Mouse (Mus musculus): Measurements from ENCODE around the gene Piwil1.
"Not testable (repeated sequence)": the region's sequence is repeated elsewhere in the genome, so short reads cannot be mapped to it uniquely, and the experiment has no call there.

Gene Piwil1

GRCm38 (mm10) chr5:128711847-128712246 is 9.5 kb downstream of the Piwil1 start:
- no peak for DNase-seq (ENCODE audit: low spot score)

DNA sequence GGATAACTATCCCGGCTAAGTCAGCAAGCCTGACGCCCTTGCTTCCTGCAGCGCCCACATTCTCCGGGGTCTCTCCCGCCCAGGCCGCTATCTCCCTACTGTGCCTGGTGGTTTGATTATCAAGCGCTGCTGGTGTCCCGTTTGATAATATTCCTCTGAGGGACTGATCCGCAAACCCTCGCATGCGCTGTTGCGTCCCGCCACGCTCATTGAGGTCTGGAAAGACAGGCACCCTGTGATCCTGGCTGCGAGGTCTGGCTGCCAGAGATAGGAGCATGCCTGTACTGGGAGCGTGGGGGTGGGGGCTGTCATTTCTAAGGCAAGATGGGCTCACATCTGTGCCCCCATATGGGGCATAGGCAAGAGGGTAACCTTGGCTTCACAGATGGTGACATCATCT is 12.8 kb downstream of the Piwil1 start:
- DNase-seq (ENCODE audit: low spot score) = no peak

- DNase-seq (ENCODE audit: low spot score) = not testable (repeated sequence)
Observed at GRCm38 (mm10) chr5:128720461-128720860, 18.1 kb downstream of the Piwil1 start.

DNA sequence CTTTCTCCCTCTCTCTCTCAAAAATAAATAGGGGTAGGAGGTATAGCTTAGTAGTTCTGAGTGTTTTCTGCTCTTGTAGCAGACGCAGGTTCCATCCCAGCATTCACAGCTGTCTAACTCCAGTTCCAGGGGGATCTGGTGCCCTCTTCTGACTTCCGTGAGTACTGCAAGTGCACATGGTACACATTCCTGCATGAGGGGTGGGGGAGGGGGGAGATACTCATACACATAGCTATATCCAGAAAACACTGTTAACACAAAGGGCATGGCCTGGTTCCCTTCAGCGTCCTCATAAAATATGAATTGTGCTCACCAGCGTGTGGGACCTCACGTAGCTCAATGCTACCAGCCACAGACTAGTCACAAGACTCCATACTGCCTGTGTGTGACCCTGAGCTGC is 27.0 kb downstream of the Piwil1 start:
- DNase-seq (ENCODE audit: low spot score) = no peak

GRCm38 (mm10) chr5:128730634-128731033 is 28.3 kb downstream of the Piwil1 start:
- DNase-seq (ENCODE audit: low spot score) = no peak

DNA sequence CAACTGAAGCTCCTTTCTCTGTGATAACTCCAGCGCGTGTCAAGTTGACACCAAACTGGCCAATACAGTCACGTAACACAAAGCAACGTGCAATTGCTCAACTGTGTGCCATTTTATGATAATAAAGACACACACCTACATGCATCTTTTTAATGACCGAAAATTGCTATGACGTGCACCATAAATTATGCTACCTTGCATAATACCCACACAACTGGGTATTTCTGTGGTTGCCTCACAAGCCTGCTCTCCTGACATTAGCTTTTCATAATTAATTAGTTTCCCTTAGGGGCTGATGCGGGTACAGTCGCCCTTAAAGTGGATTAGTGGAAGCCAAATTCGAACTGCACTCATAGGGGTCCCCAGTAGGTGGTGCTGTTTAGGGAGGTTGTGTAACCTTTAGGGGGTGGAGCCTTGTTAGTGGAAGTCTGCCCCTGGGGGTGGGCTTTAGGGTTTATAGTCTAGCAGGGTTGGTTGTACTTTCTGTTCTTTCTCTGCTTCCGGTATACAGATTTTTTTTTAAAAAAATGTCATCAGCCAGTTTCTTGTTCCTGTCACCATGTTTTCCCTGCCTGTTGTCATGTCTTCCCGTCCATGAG is 30.2 kb downstream of the Piwil1 start:
- DNase-seq (ENCODE audit: low spot score) = no peak

- peak; percentile 22 for DNase-seq (ENCODE audit: low spot score)
Observed at GRCm38 (mm10) chr5:128733955-128734354, 31.6 kb downstream of the Piwil1 start.

DNA sequence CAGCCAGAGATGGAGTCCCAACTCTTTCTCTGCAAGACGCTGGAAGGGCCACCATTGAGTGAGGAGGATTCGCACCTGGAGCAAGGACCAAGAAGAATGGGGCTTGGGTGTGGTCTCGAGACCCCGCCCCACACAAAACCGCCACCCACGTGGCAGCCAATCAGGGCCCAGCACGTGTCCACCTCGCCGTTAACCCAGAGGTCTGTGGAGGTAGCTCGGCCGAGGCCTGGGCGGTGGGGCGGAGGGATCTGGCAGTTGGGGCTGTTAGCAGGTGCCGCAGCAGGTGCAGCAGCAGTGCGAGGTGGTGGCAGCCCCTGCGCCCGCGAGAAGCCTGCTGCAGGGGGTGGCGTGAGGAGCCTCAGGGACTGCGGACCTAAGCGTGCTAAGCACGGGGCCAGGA is 33.6 kb downstream of the Piwil1 start:
- DNase-seq (ENCODE audit: low spot score) = no peak

DNA sequence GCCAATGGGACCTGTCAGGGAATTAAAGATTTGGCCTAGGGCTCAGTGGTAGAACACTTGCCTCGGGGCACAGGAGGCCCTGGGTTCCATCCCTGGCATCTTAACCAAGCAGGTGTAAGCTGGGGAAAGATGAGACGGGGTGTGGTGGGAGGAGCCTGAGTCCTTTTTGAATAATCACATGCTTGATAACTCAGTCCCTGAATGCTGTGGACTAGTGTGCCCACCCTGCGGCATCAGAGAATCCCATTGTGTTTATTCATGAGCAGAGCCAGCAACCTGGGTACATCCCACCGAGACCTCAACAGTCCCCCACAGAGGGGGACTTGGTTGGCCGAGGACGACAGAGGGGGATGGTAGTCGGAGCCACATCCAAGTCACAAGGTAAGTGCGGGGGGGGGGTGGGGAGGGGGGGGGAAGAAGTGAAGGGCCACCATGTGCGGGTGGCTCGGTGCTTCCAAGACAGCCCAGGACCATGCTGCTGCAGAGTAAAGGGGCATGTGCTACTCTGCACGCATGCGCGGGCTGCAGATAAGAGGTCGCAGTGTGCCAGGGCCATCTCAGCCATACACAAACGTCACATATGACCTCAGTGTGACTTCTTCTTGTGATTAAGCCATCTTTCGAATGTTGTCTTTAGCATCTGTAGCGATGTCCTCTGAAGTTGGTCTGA is 37.0 kb downstream of the Piwil1 start:
- DNase-seq (ENCODE audit: low spot score) = no peak

DNA sequence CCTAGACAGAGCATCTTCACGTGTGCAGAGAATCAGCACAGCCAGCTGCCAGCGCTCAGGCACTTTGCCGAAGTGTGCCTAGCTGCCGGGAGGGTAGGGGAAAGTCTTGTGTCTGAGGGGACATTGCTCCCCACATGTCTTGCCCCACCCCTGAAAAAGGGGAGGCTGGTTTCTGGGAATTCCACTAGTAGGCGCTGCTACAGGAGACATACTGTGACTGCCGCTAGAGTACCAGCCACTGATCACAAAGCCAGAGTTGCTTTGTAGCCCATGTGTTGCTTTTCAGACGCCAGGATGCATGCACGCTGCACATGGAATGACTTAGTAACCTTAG is 37.5 kb downstream of the Piwil1 start:
- DNase-seq (ENCODE audit: low spot score) = no peak

DNA sequence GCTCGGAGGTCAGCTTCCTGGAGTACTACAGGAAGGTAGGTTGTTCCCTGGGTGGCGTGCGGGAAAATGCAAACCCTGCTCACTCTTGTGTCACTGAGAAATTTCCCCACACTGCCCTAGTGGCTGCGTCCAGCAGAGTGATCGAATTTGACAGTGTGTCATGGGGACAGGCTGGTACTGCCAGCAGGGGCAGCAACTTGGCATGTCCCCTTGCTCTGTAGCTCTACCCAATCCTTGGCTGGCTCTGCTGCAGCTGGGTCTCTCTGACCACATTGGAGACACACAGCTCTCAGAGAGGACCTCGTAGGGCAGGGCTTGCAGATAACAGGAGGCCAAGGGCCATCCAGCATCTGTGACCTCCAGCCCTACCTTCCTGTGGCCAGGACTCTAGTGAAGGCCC is 42.0 kb downstream of the Piwil1 start:
- no peak for DNase-seq (ENCODE audit: low spot score)

- no peak for DNase-seq (ENCODE audit: low spot score)
Observed at GRCm38 (mm10) chr5:128745206-128745605, 42.9 kb downstream of the Piwil1 start.

DNA sequence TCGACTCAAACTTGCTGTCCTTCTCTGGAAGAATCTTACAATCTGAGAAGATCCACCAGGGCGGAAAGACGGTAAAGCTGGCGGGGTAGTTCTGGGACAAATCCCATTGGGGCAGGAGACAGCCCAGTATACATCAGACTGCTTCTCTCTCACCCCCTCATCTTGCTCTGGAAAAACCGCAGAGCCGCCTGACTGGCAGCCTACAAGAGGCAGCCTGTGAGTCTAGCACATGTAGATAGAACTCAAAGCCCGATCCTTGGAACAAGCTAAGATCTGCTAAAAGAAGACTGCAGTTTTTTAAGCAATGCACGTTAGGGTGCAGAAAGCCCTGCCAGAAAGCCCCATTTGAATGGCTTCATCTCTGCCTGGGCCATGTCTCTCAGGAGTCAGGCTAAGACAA is 43.9 kb downstream of the Piwil1 start:
- no peak for DNase-seq (ENCODE audit: low spot score)

GRCm38 (mm10) chr5:128761118-128761517 is 58.8 kb downstream of the Piwil1 start:
- DNase-seq (ENCODE audit: low spot score) = no peak

- no peak for DNase-seq (ENCODE audit: low spot score)
Observed at GRCm38 (mm10) chr5:128769026-128769631, 66.8 kb downstream of the Piwil1 start.

- no peak for DNase-seq (ENCODE audit: low spot score)
Observed at GRCm38 (mm10) chr5:128776386-128776785, 74.1 kb downstream of the Piwil1 start.

- no peak for DNase-seq (ENCODE audit: low spot score)
Observed at GRCm38 (mm10) chr5:128781621-128782020, 79.3 kb downstream of the Piwil1 start.

DNA sequence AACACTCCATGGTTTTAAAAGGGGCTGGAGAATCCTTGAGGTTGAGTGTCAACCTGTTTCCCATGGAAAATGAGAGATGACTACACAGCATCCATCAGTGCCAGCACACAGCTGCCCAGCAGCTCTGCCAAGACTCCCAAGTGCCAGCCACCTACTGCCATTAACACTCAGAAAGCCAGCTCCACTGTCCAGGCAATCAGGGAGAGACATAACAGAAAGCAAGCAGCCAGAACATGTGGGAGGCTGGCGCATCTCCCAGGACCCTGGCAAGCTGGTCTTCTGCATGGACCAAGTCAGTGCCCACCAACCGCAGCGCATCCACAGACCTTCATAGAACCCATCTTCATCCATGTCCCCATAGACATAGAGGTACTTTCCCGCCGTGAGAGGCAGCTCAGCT is 98.3 kb downstream of the Piwil1 start:
- no peak for DNase-seq (ENCODE audit: low spot score)
